Mouse (Mus musculus): ENCODE data around the gene Ptpn4. TPM values are rescaled to one million over a fixed set of nuclear protein-coding genes. Genes with fewer than 3 reads are reported as not detected.

The Ptpn4 gene
- total and polyA plus RNA-seq, 2 experiments from 2014 or later: 7.6 to 36.4 TPM

- DNase-seq (ENCODE audit: low spot score): no peak
- Histone ChIP-seq H3K9ac (replicated peaks; ENCODE audit: low read length) (no peak overlapping the region), H3K36me3 (ENCODE audit: insufficient read depth, low read length) (no peaks in the 10 kb centered on the region), H3K4me3 (ENCODE audit: low read length) (no peak overlapping the region), H3K27me3 (ENCODE audit: insufficient read depth, low read length) (no peaks in the 10 kb centered on the region), H3K27ac (no peak overlapping the region), H3K4me2 (ENCODE audit: low read depth, low read length) (no peak overlapping the region), H3K9me3 (ENCODE audit: low read length) (no peaks in the 10 kb centered on the region), H3K4me1 (ENCODE audit: insufficient read depth, low read length) (no peaks in the 10 kb centered on the region)
- TF ChIP-seq CTCF (IDR thresholded peaks at IDR 0.05; ENCODE audit: low read depth): no peak
- no peak for ATAC-seq
- 84% methylated on average over 6 of the region's 6 CpGs for WGBS
Measured at GRCm38 (mm10) chr1:119637188-119638023, 200.0 kb downstream of the Ptpn4 start.

GRCm38 (mm10) chr1:119634746-119635145, 202.7 kb downstream of the Ptpn4 start:
- Histone ChIP-seq H3K27me3 (ENCODE audit: insufficient read depth, low read length) (no peaks in the 10 kb centered on the region), H3K36me3 (ENCODE audit: insufficient read depth, low read length) (no peaks in the 10 kb centered on the region), H3K4me3 (ENCODE audit: low read length) (no peak overlapping the region), H3K4me1 (ENCODE audit: insufficient read depth, low read length) (no peaks in the 10 kb centered on the region), H3K27ac (no peak overlapping the region), H3K9ac (replicated peaks; ENCODE audit: low read length) (no peak overlapping the region), H3K4me2 (ENCODE audit: low read depth, low read length) (no peak overlapping the region), H3K9me3 (ENCODE audit: low read length) (no peaks in the 10 kb centered on the region)
- whole genome bisulfite sequencing: 39% methylated on average over 3 of the region's 3 CpGs
- DNase-seq (ENCODE audit: low spot score) (no peak), ATAC-seq (no peak)
- TF ChIP-seq CTCF (IDR thresholded peaks at IDR 0.05; ENCODE audit: low read depth): no peak

GRCm38 (mm10) chr1:119630428-119630827, 207.0 kb downstream of the Ptpn4 start:
- no peak for TF ChIP-seq CTCF (IDR thresholded peaks at IDR 0.05; ENCODE audit: low read depth)
- Histone ChIP-seq H3K9ac (replicated peaks; ENCODE audit: low read length) (no peak overlapping the region), H3K4me3 (ENCODE audit: low read length) (no peak overlapping the region), H3K27ac (no peak overlapping the region), H3K36me3 (ENCODE audit: insufficient read depth, low read length) (no peaks in the 10 kb centered on the region), H3K4me2 (ENCODE audit: low read depth, low read length) (no peak overlapping the region), H3K9me3 (ENCODE audit: low read length) (no peaks in the 10 kb centered on the region), H3K4me1 (ENCODE audit: insufficient read depth, low read length) (no peaks in the 10 kb centered on the region), H3K27me3 (ENCODE audit: insufficient read depth, low read length) (no peaks in the 10 kb centered on the region)
- WGBS: 82% methylated on average over 1 of the region's 1 CpGs
- ATAC-seq (no peak), DNase-seq (ENCODE audit: low spot score) (no peak)

GRCm38 (mm10) chr1:119626837-119627236, 210.6 kb downstream of the Ptpn4 start:
- no peak for ATAC-seq
- H3K27me3 ChIP-seq (ENCODE audit: insufficient read depth, low read length): no peaks in the 10 kb centered on the region
- TF ChIP-seq CTCF (IDR thresholded peaks at IDR 0.05; ENCODE audit: low read depth): no peak

GRCm38 (mm10) chr1:119624444-119624843, 213.0 kb downstream of the Ptpn4 start:
- H3K9ac ChIP-seq (replicated peaks; ENCODE audit: low read length): no peak overlapping the region
- H3K4me1 ChIP-seq (ENCODE audit: insufficient read depth, low read length): no peaks in the 10 kb centered on the region
- no peak overlapping the region for H3K27ac ChIP-seq
- no peaks in the 10 kb centered on the region for H3K36me3 ChIP-seq (ENCODE audit: insufficient read depth, low read length)
- no peaks in the 10 kb centered on the region for H3K27me3 ChIP-seq (ENCODE audit: insufficient read depth, low read length)
- 44% methylated on average over 2 of the region's 2 CpGs for WGBS
- no peak overlapping the region for H3K4me2 ChIP-seq (ENCODE audit: low read depth, low read length)
- H3K4me3 ChIP-seq (ENCODE audit: low read length): no peak overlapping the region
- no peaks in the 10 kb centered on the region for H3K9me3 ChIP-seq (ENCODE audit: low read length)
- ATAC-seq: no peak
- DNase-seq (ENCODE audit: low spot score): no peak
- TF ChIP-seq CTCF (IDR thresholded peaks at IDR 0.05; ENCODE audit: low read depth): no peak

More at GRCm38 (mm10) chr1:119626837-119627236, 210.6 kb downstream of the Ptpn4 start:
- Histone ChIP-seq H3K4me1 (ENCODE audit: insufficient read depth, low read length) (no peaks in the 10 kb centered on the region), H3K36me3 (ENCODE audit: insufficient read depth, low read length) (no peaks in the 10 kb centered on the region), H3K9me3 (ENCODE audit: low read length) (no peaks in the 10 kb centered on the region), H3K4me2 (ENCODE audit: low read depth, low read length) (no peak overlapping the region), H3K4me3 (ENCODE audit: low read length) (no peak overlapping the region), H3K27ac (no peak overlapping the region), H3K9ac (replicated peaks; ENCODE audit: low read length) (no peak overlapping the region)
- DNase-seq (ENCODE audit: low spot score): no peak
- 88% methylated on average over 4 of the region's 4 CpGs for WGBS

- no peaks in the 10 kb centered on the region for H3K4me1 ChIP-seq (ENCODE audit: insufficient read depth, low read length)
- no peak for ATAC-seq
- H3K27me3 ChIP-seq (ENCODE audit: insufficient read depth, low read length): no peaks in the 10 kb centered on the region
- TF ChIP-seq CTCF (IDR thresholded peaks at IDR 0.05; ENCODE audit: low read depth): no peak
- H3K9ac ChIP-seq (replicated peaks; ENCODE audit: low read length): no peak overlapping the region
- H3K4me2 ChIP-seq (ENCODE audit: low read depth, low read length): no peak overlapping the region
- H3K4me3 ChIP-seq (ENCODE audit: low read length): no peak overlapping the region
- no peak overlapping the region for H3K27ac ChIP-seq
- WGBS: 93% methylated on average over 3 of the region's 3 CpGs
- H3K9me3 ChIP-seq (ENCODE audit: low read length): no peaks in the 10 kb centered on the region
- peaks cover 9% of the 10 kb centered on the region; the same call in 1 of the 2 replicates for H3K36me3 ChIP-seq (ENCODE audit: insufficient read depth, low read length)
- DNase-seq (ENCODE audit: low spot score): no peak
Measured at GRCm38 (mm10) chr1:119605396-119605795, 232.0 kb downstream of the Ptpn4 start.

Other genes starting within 250 kb of the Ptpn4 start
- 10.9 and 13.0 TPM in 2 replicates for gene Epb41l5, start 188.6 kb downstream of the Ptpn4 start, total RNA-seq (2014; rRNA removed)
- 11.5 and 11.6 TPM in 2 replicates for gene Epb41l5, start 188.6 kb downstream of the Ptpn4 start, polyA plus RNA-seq (2015; fragmentation: Nextera tagmentation; extraction: Ambion mirVana)
- gene Tmem177, start 75.6 kb upstream of the Ptpn4 start, total RNA-seq (2014; rRNA removed): 6.8 and 10.8 TPM in 2 replicates
- 4.2 and 4.5 TPM in 2 replicates for gene Tmem177, start 75.6 kb upstream of the Ptpn4 start, polyA plus RNA-seq (2015; fragmentation: Nextera tagmentation; extraction: Ambion mirVana)
- 1.9 TPM in 1 of 2 replicates, not detected in the other for gene Cfap221, start 159.6 kb upstream of the Ptpn4 start, total RNA-seq (2014; rRNA removed)
- gene Cfap221, start 159.6 kb upstream of the Ptpn4 start, polyA plus RNA-seq (2015; fragmentation: Nextera tagmentation; extraction: Ambion mirVana): 0.25 and 0.29 TPM in 2 replicates
- 1.9 and 2.0 TPM in 2 replicates for gene Sctr, start 169.3 kb upstream of the Ptpn4 start, total RNA-seq (2014; rRNA removed)
- gene Sctr, start 169.3 kb upstream of the Ptpn4 start, polyA plus RNA-seq (2015; fragmentation: Nextera tagmentation; extraction: Ambion mirVana): 0.93 and 1.2 TPM in 2 replicates
- gene Tmem37, start 236.5 kb upstream of the Ptpn4 start, total RNA-seq (2014; rRNA removed): 2.9 and 3.8 TPM in 2 replicates
- 9.1 and 9.4 TPM in 2 replicates for gene Tmem37, start 236.5 kb upstream of the Ptpn4 start, polyA plus RNA-seq (2015; fragmentation: Nextera tagmentation; extraction: Ambion mirVana)